9 mouse cellular contexts compared by ENCODE assay signal in the genomic region with DNA sequence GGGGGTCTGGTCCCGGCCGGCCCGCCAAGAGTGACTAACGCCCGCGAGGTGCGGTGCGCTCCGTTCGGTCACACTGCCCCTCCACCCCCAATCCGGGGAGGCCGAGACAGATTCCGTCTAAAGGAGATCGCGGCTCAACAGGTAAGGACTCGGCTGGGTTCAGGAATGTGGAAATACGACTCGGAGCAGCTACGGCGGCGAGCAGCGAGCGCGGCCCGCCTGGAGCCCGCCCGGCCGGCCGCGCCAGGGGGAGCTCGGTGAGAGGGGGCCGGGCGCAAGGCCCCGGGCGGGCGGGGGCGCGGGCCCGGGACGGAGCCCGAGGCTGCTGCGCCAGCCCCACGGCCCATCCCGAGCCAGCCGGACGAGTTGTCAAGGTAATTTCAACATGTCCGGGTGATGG. TPM values are rescaled to one million over a fixed set of nuclear protein-coding genes. Genes with fewer than 3 reads are reported as not detected.
DNase-seq lines count a peak whose midpoint lies in the region; ATAC-seq lines count a peak whose summit lies in the region.
"Had no signal": no experiment of that assay in that cellular context is flagged by ENCODE, and none has a peak within 500 bp of the region (broad histone marks: within the 10 kb centered on the region; RNA-seq: fewer than 3 reads in every experiment).

No protein-coding gene starts in this region.

- peak overlapping the region; percentile 96 for H3K4me2 ChIP-seq in heart, embryonic 12.5 days
- H3K4me2 ChIP-seq in forebrain, embryonic 14.5 days (ENCODE audit: low read length): peak overlapping the region; percentile 96
- H3K4me2 ChIP-seq in liver, embryonic 11.5 days: peak overlapping the region; percentile 70
- H3K4me2 ChIP-seq in neural tube, embryonic 13.5 days: peak overlapping the region; percentile 99

- H3K27ac ChIP-seq in heart, embryonic 12.5 days (ENCODE audit: poor library complexity, severe bottlenecking): no peak overlapping the region
- peak overlapping the region; percentile 72 for H3K27ac ChIP-seq in forebrain, embryonic 14.5 days (ENCODE audit: low read depth, low read length)
- H3K27ac ChIP-seq in liver, embryonic 11.5 days (ENCODE audit: low read depth, low read length): no peak overlapping the region
- H3K27ac ChIP-seq in neural tube, embryonic 13.5 days (replicated peaks): peak overlapping the region; percentile 63; the same call in 1 of the 2 replicates

- peaks cover 38% of the 10 kb centered on the region for H3K4me1 ChIP-seq in heart, embryonic 12.5 days (replicated peaks)
- peaks cover 22% of the 10 kb centered on the region for H3K4me1 ChIP-seq in forebrain, embryonic 14.5 days (ENCODE audit: control insufficient read depth, insufficient read depth, low read length)
- H3K4me1 ChIP-seq in liver, embryonic 11.5 days (replicated peaks; ENCODE audit: control insufficient read depth, insufficient read depth, low read length): peaks cover 5% of the 10 kb centered on the region; the same call in 1 of the 2 replicates
- H3K4me1 ChIP-seq in neural tube, embryonic 13.5 days (replicated peaks): peaks cover 70% of the 10 kb centered on the region

- peak overlapping the region; percentile 58 for H3K4me3 ChIP-seq in heart, embryonic 12.5 days
- H3K4me3 ChIP-seq in forebrain, embryonic 14.5 days (ENCODE audit: low read depth, low read length): peak overlapping the region; percentile 69
- H3K4me3 ChIP-seq in liver, embryonic 11.5 days (ENCODE audit: low read depth, low read length): peak overlapping the region; percentile 49
- peak overlapping the region; percentile 69 for H3K4me3 ChIP-seq in neural tube, embryonic 13.5 days

- H3K36me3 ChIP-seq in heart, embryonic 12.5 days: no peaks in the 10 kb centered on the region
- no peaks in the 10 kb centered on the region for H3K36me3 ChIP-seq in forebrain, embryonic 14.5 days (ENCODE audit: control insufficient read depth, insufficient read depth, low read length)
- H3K36me3 ChIP-seq in liver, embryonic 11.5 days (ENCODE audit: control insufficient read depth, insufficient read depth, low read length): no peaks in the 10 kb centered on the region
- no peaks in the 10 kb centered on the region for H3K36me3 ChIP-seq in neural tube, embryonic 13.5 days

- peak overlapping the region; percentile 58 for H3K9ac ChIP-seq in heart, embryonic 12.5 days
- peak overlapping the region; percentile 83 for H3K9ac ChIP-seq in forebrain, embryonic 14.5 days (ENCODE audit: low read length)
- no peak overlapping the region for H3K9ac ChIP-seq in liver, embryonic 11.5 days (ENCODE audit: low read depth, low read length)
- H3K9ac ChIP-seq in neural tube, embryonic 13.5 days: peak overlapping the region; percentile 82

- DNase-seq in heart, adult 8-10 months (ENCODE audit: low spot score): no peak
- DNase-seq in forebrain, embryonic 14.5 days (ENCODE audit: low spot score): no peak
- DNase-seq in liver, embryonic 11.5 days (ENCODE audit: low spot score): no peak
- no peak for DNase-seq in left cerebral cortex, adult 9 months (ENCODE audit: low spot score in 2 of 2)
- DNase-seq in T-cell, adult 2 months (ENCODE audit: low spot score): no peak
- DNase-seq in right cerebral cortex, postnatal 25 days: no peak

- WGBS in heart, embryonic 12.5 days: under 1% methylated on average over 47 of the region's 47 CpGs
- WGBS in forebrain, embryonic 14.5 days: under 1% methylated on average over 20 of the region's 47 CpGs
- 2% methylated on average over 47 of the region's 47 CpGs for WGBS in liver, embryonic 11.5 days
- WGBS in neural tube, embryonic 13.5 days: under 1% methylated on average over 41 of the region's 47 CpGs

- peaks cover 94% of the 10 kb centered on the region for H3K27me3 ChIP-seq in heart, embryonic 12.5 days (replicated peaks)
- peaks cover 29% of the 10 kb centered on the region for H3K27me3 ChIP-seq in forebrain, embryonic 14.5 days (replicated peaks; ENCODE audit: control insufficient read depth, insufficient read depth, low read length)
- peaks cover 89% of the 10 kb centered on the region for H3K27me3 ChIP-seq in liver, embryonic 11.5 days (replicated peaks; ENCODE audit: control insufficient read depth, insufficient read depth, low read length)
- H3K27me3 ChIP-seq in neural tube, embryonic 13.5 days: peaks cover 88% of the 10 kb centered on the region

- no peaks in the 10 kb centered on the region for H3K9me3 ChIP-seq in heart, embryonic 12.5 days (replicated peaks)
- H3K9me3 ChIP-seq in forebrain, embryonic 14.5 days (replicated peaks; ENCODE audit: control insufficient read depth, low read length): no peaks in the 10 kb centered on the region
- H3K9me3 ChIP-seq in liver, embryonic 11.5 days (ENCODE audit: control insufficient read depth, low read length): no peaks in the 10 kb centered on the region
- no peaks in the 10 kb centered on the region for H3K9me3 ChIP-seq in neural tube, embryonic 13.5 days

- ATAC-seq in heart, embryonic 12.5 days (ENCODE audit: insufficient number of reproducible peaks, low FRiP score): no peak
- ATAC-seq in forebrain, embryonic 14.5 days: no peak
- no peak for ATAC-seq in liver, embryonic 11.5 days (replicated peaks; ENCODE audit: low FRiP score)
- ATAC-seq in neural tube, embryonic 13.5 days (ENCODE audit: low read depth): no peak

RNA-seq across cellular contexts. Expression of a gene that starts 1.8 kb away (rescaled TPM):
- polyA plus RNA-seq in heart, embryonic 12.5 days (2016; fragmentation: Nextera tagmentation; extraction: Ambion mirVana): 1.3 and 1.5 TPM in 2 replicates
- total RNA-seq in heart, adult 8-10 months (2022): under 1 TPM in 3 of 4 experiments, not detected in 1; 0.06 to 0.19 (median 0.14) TPM
- polyA plus RNA-seq in forebrain, embryonic 14.5 days (2014; fragmentation: Nextera tagmentation; extraction: Ambion mirVana): 73.4 and 84.7 TPM in 2 replicates
- polyA plus RNA-seq in liver, embryonic 11.5 days (2014; fragmentation: Nextera tagmentation; extraction: Ambion mirVana): 1.2 and 2.2 TPM in 2 replicates
- polyA plus RNA-seq in neural tube, embryonic 13.5 days (2015; fragmentation: Nextera tagmentation; extraction: Ambion mirVana): 34.2 and 37.7 TPM in 2 replicates
- total RNA-seq: common myeloid progenitor, adult 5-6 weeks had no signal

Comparison
In these comparisons a context has a peak if more than half of its experiments do, and no peak if none do; other contexts are left out.
1. H3K27ac ChIP-seq: peak in forebrain, embryonic 14.5 days (single experiment) and neural tube, embryonic 13.5 days (single experiment); none in heart, embryonic 12.5 days (single experiment) and liver, embryonic 11.5 days (single experiment).
2. RNA of a gene that starts 1.8 kb away (polyA plus RNA-seq): 73.4 to 84.7 TPM in forebrain, embryonic 14.5 days and 34.2 to 37.7 TPM in neural tube, embryonic 13.5 days; 1.2 to 2.2 TPM in liver, embryonic 11.5 days and 1.3 to 1.5 TPM in heart, embryonic 12.5 days; every median in the first group is over 10 times any median in the second.
3. Peak in every context shown above with its lines, with median percentiles within 50 percentile points of each other: H3K4me2 ChIP-seq and H3K4me3 ChIP-seq.